Mouse (Mus musculus): Measurements from ENCODE around the gene Dedd2.
A peak's percentile ranks its signal among the peaks of the same experiment; 100 is the strongest.

DNA sequence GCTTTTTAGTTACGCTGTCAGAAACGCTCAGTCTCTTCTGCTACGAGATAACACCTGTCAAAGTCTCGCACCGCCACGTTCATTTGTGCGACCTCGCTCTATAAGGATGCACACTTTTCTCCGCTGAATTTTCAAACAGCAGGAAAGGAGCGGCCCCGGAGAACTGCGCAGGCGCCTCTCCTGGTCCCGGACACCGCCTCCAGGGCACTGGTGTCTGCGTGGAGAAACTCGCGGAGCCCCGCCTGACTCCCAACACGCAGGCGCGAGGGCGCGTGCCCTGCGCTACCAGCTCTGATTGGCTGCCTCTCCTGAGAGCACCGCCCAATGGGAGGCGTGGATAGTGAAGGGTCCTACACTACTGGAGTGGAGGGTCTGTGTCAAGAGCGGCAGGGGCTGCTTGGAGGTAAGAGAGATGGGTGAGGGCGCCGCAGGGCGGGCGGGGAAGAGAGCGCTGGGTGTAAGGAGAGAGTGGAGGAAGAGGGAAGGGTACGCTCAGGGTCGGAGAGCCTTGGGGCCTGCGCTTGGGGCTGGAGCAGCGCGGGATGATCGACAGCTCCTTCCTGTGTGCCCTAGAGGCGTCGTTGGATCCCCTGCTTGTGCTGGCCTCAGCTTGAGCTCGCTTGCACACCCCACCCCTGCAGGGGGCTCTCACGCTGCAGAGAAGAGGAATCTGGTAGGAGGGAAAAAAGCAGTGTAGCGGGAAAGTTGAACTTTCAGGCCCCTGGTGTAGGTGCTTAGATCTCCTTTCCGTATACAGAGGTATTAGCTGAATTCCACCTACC is 878 bp upstream of the Dedd2 start, which contains the start of gene Zfp526:
- TF ChIP-seq CTCF (IDR thresholded peaks at IDR 0.05; ENCODE audit: insufficient read depth, low read depth, low read length) (no peak), POLR2A (IDR thresholded peaks at IDR 0.05; ENCODE audit: insufficient read depth, low read depth, low read length) (peak; percentile 46; the same call in 1 of the 2 replicates)

All from olfactory bulb, adult 2 months (tissue).